ENCODE assay signal across 8 mouse cellular contexts in the genomic region with DNA sequence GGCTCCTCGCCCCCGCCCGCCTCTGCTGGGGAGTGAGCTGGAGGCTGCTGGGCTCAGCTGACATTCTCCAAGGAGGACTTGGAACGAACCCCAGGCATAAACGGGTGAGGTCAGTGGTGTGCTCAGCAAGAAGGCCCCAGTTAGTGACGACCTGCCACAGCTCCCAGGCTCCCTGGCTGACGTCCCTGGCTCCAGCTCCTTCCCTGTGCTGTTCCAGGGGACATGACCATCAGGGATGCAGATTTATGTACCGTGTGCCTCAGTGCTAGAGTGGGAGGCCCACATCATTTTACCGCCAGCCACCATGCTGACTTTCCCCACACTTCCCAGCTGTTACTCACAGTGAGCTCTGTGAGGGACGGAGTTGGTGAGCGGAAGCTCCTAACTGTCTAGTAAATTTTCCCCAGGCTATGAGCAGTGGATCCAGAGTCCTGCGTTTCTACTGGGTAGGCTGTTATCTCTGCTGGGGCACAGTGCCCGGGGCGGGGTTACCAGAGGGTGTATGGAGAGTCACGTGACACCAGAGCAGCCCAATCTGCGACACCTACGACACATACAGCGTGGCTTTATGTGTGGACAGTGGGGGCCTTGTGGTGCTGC. TPM values are rescaled to one million over a fixed set of nuclear protein-coding genes. Genes with fewer than 3 reads are reported as not detected.
DNase-seq lines count a peak whose midpoint lies in the region; ATAC-seq lines count a peak whose summit lies in the region.

No protein-coding gene starts in this region.

- WGBS in forebrain, embryonic 14.5 days = 51% methylated on average over 18 of the region's 18 CpGs
- 54% methylated on average over 18 of the region's 18 CpGs for WGBS in hindbrain, embryonic 12.5 days

- H3K9ac ChIP-seq in forebrain, embryonic 14.5 days (ENCODE audit: low read length) = no peak overlapping the region
- H3K9ac ChIP-seq in hindbrain, embryonic 12.5 days = peak overlapping the region; percentile 27; the same call in 1 of the 2 replicates

- H3K27ac ChIP-seq in forebrain, embryonic 14.5 days (ENCODE audit: low read depth, low read length) = peak overlapping the region; percentile 50; the same call in 1 of the 2 replicates
- H3K27ac ChIP-seq in hindbrain, embryonic 12.5 days = peak overlapping the region; percentile 30; the same call in 1 of the 2 replicates

- H3K4me2 ChIP-seq in forebrain, embryonic 14.5 days (ENCODE audit: low read length) = no peak overlapping the region
- no peak overlapping the region for H3K4me2 ChIP-seq in hindbrain, embryonic 12.5 days (replicated peaks)

- DNase-seq in layer of hippocampus, adult 11-12 months (ENCODE audit: low spot score) = peak; percentile 67
- DNase-seq in layer of hippocampus, adult 9-10 months (ENCODE audit: low spot score) = no peak
- DNase-seq in c-Kit-negative CD71-positive TER-119-positive erythroid progenitor cells, embryonic 14.5 days (ENCODE audit: low read depth, low spot score) = peak; percentile 75
- DNase-seq in forebrain, embryonic 14.5 days (ENCODE audit: low spot score) = peak; percentile 70
- peak; percentile 45 to 69 for DNase-seq in left cerebral cortex, postnatal 14 days (ENCODE audit: low spot score in 2 of 2)
- DNase-seq in testis, postnatal 10 days (ENCODE audit: low spot score) = peak; percentile 76

- H3K9me3 ChIP-seq in forebrain, embryonic 14.5 days (replicated peaks; ENCODE audit: control insufficient read depth, low read length) = no peaks in the 10 kb centered on the region
- no peaks in the 10 kb centered on the region for H3K9me3 ChIP-seq in hindbrain, embryonic 12.5 days (replicated peaks)

- intact Hi-C loops in left cerebral cortex, postnatal 14 days (cut with DNase I) = no loop called here

- peak; percentile 62 for ATAC-seq in forebrain, embryonic 14.5 days
- peak; percentile 17; the same call in 1 of the 2 replicates for ATAC-seq in hindbrain, embryonic 12.5 days (ENCODE audit: low FRiP score)
- peak; percentile 95 for ATAC-seq in megakaryocyte-erythroid progenitor cell, adult 5-6 weeks (replicated peaks; ENCODE audit: low FRiP score, low TSS enrichment, poor library complexity, severe bottlenecking)

- H3K27me3 ChIP-seq in forebrain, embryonic 14.5 days (replicated peaks; ENCODE audit: control insufficient read depth, insufficient read depth, low read length) = no peaks in the 10 kb centered on the region
- no peaks in the 10 kb centered on the region for H3K27me3 ChIP-seq in hindbrain, embryonic 12.5 days

- no peaks in the 10 kb centered on the region for H3K36me3 ChIP-seq in forebrain, embryonic 14.5 days (ENCODE audit: control insufficient read depth, insufficient read depth, low read length)
- no peaks in the 10 kb centered on the region for H3K36me3 ChIP-seq in hindbrain, embryonic 12.5 days

- H3K4me1 ChIP-seq in forebrain, embryonic 14.5 days (ENCODE audit: control insufficient read depth, insufficient read depth, low read length) = peaks cover 15% of the 10 kb centered on the region
- H3K4me1 ChIP-seq in hindbrain, embryonic 12.5 days = peaks cover 49% of the 10 kb centered on the region

- H3K4me3 ChIP-seq in forebrain, embryonic 14.5 days (ENCODE audit: low read depth, low read length) = no peak overlapping the region
- H3K4me3 ChIP-seq in hindbrain, embryonic 12.5 days = no peak overlapping the region

RNA-seq across cellular contexts. Expression of gene Pxn, which starts 25.3 kb away (rescaled TPM):
- polyA plus RNA-seq in forebrain, embryonic 14.5 days (2014; fragmentation: Nextera tagmentation; extraction: Ambion mirVana) = 7.5 and 9.8 TPM in 2 replicates
- polyA plus RNA-seq in hindbrain, embryonic 12.5 days (2016; fragmentation: Nextera tagmentation; extraction: Ambion mirVana) = 34.0 and 39.2 TPM in 2 replicates
- total RNA-seq in left cerebral cortex, postnatal 14 days (2021) = 10 to 100 TPM; 20.8 to 22.1 TPM
- total RNA-seq in megakaryocyte-erythroid progenitor cell, adult 5-6 weeks (2014; fragmentation: Nextera tagmentation) = 31.8 and 34.0 TPM in 2 replicates
- total RNA-seq in megakaryocyte-erythroid progenitor cell, adult 5-6 weeks (2017) = 36.1 and 47.5 TPM in 2 replicates

RNA-seq across cellular contexts. Expression of gene Rplp0, which starts 27.5 kb away (rescaled TPM):
- 1,112 and 1,434 TPM in 2 replicates for polyA plus RNA-seq in forebrain, embryonic 14.5 days (2014; fragmentation: Nextera tagmentation; extraction: Ambion mirVana)
- polyA plus RNA-seq in hindbrain, embryonic 12.5 days (2016; fragmentation: Nextera tagmentation; extraction: Ambion mirVana) = 819 and 900 TPM in 2 replicates
- 100 to 1,000 TPM; 286 to 303 TPM for total RNA-seq in left cerebral cortex, postnatal 14 days (2021)
- total RNA-seq in megakaryocyte-erythroid progenitor cell, adult 5-6 weeks (2014; fragmentation: Nextera tagmentation) = 2,668 and 3,132 TPM in 2 replicates
- 1,591 and 2,082 TPM in 2 replicates for total RNA-seq in megakaryocyte-erythroid progenitor cell, adult 5-6 weeks (2017)

RNA-seq across cellular contexts. Expression of gene Gcn1l1, which starts 33.3 kb away (rescaled TPM):
- 29.2 and 41.2 TPM in 2 replicates for polyA plus RNA-seq in forebrain, embryonic 14.5 days (2014; fragmentation: Nextera tagmentation; extraction: Ambion mirVana)
- 57.6 and 62.5 TPM in 2 replicates for polyA plus RNA-seq in hindbrain, embryonic 12.5 days (2016; fragmentation: Nextera tagmentation; extraction: Ambion mirVana)
- total RNA-seq in left cerebral cortex, postnatal 14 days (2021) = 10 to 100 TPM; 64.0 to 69.7 TPM
- 66.1 and 67.0 TPM in 2 replicates for total RNA-seq in megakaryocyte-erythroid progenitor cell, adult 5-6 weeks (2014; fragmentation: Nextera tagmentation)
- 31.2 and 54.2 TPM in 2 replicates for total RNA-seq in megakaryocyte-erythroid progenitor cell, adult 5-6 weeks (2017)

RNA-seq across cellular contexts. Expression of gene Sirt4, which starts 47.2 kb away (rescaled TPM):
- 19.5 and 24.3 TPM in 2 replicates for polyA plus RNA-seq in forebrain, embryonic 14.5 days (2014; fragmentation: Nextera tagmentation; extraction: Ambion mirVana)
- 23.1 and 24.7 TPM in 2 replicates for polyA plus RNA-seq in hindbrain, embryonic 12.5 days (2016; fragmentation: Nextera tagmentation; extraction: Ambion mirVana)
- 10 to 100 TPM; 27.4 to 27.7 TPM for total RNA-seq in left cerebral cortex, postnatal 14 days (2021)
- total RNA-seq in megakaryocyte-erythroid progenitor cell, adult 5-6 weeks (2014; fragmentation: Nextera tagmentation) = 10.7 and 20.4 TPM in 2 replicates
- 3.4 and 7.2 TPM in 2 replicates for total RNA-seq in megakaryocyte-erythroid progenitor cell, adult 5-6 weeks (2017)

Comparison
In these comparisons a context has a peak if more than half of its experiments do, and no peak if none do; other contexts are left out.
1. ATAC-seq: peak in every context shown above with its lines; median percentile 95 in megakaryocyte-erythroid progenitor cell, adult 5-6 weeks; 62 in forebrain, embryonic 14.5 days; 17 in hindbrain, embryonic 12.5 days.
2. RNA of gene Rplp0, which starts 27.5 kb away (total RNA-seq): 1,591 to 3,132 TPM in megakaryocyte-erythroid progenitor cell, adult 5-6 weeks; 286 to 303 TPM in left cerebral cortex, postnatal 14 days; every median in the first group is over 4 times any median in the second.